Mouse (Mus musculus): ENCODE data around the gene Gdf1.
A peak's percentile ranks its signal among the peaks of the same experiment; 100 is the strongest.

Gene Gdf1

DNA sequence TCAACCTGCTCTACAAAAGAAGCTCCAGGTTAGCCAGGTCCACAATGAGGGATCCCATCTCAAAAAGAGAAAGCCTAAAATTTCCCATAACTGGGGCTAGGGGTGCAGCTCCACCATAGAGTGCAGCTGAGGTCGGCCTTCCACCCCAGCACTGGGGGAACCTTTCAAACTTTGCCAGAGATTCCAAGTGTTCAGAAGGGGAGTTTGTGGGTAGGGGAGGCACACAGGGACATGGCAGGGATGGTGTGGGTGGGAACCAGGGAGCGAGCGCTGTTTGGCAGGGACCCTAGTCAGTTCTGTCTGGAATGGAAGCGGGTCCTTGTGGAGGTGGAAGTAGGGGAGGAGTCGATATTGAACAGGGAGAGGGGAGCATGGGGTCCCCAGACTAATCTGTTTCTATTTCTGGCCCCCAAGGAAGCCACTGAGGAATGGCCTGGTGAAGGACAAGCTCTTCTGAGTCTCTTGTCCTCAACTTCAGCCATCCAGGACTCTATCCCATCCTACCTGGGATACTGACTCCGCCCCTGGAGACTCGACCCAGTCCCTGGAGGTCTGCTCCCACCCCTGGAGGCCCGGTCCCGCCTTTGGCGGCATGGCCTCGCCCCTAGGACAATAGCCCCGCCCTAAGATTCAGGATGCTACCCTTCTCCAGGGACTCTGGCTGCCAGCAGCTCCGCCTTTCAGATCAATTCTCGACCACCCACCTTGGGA is at the start of gene Gdf1:
Gene Gdf1 (plus strand): TSS at position 694 of the 711 bp plus-strand sequence.
- DNase-seq (ENCODE audit: low spot score in 2 of 2), result no peak

GRCm38 (mm10) chr8:70281001-70281400 is 48.6 kb upstream of the Gdf1 start:
- DNase-seq (ENCODE audit: low spot score in 2 of 2), result no peak

DNA sequence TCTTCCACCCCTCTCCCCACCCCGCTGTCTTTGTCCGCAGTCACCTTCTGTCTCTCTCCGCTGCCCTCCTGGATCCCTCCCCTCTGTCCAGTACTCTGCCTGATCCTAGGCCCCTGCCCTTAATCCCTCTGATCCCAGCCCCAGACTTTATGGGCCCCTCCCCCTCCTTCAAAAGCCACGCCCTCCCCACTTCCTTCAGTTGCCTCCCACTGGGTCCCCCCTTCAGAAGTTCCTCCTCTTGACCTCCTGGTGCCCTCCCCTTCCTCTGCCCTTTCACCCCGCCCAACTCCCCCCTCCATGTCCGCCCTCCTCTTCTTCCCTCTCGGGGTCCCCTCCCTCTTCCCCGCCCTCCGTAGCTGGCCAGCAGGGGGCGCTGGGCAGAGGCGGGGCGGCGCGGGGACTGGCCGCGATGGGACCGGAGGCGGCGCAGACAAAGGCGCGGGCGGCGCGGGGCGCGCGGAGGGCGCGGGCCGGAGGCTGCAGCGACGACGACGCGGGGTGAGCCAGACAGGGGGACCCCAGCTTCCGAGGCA is 46.9 kb upstream of the Gdf1 start, which contains the start of gene Homer3:
Gene Homer3 (plus strand): TSS at position 225 of the 533 bp plus-strand sequence.
- DNase-seq (ENCODE audit: low spot score in 2 of 2), result peak; percentile 75 to 85

- DNase-seq (ENCODE audit: low spot score in 2 of 2), result peak in 1 of 2 experiments; percentile 36
Measured at GRCm38 (mm10) chr8:70283136-70284077, 46.2 kb upstream of the Gdf1 start.

- no peak for DNase-seq (ENCODE audit: low spot score in 2 of 2)
Measured at GRCm38 (mm10) chr8:70284421-70284820, 45.2 kb upstream of the Gdf1 start.

DNA sequence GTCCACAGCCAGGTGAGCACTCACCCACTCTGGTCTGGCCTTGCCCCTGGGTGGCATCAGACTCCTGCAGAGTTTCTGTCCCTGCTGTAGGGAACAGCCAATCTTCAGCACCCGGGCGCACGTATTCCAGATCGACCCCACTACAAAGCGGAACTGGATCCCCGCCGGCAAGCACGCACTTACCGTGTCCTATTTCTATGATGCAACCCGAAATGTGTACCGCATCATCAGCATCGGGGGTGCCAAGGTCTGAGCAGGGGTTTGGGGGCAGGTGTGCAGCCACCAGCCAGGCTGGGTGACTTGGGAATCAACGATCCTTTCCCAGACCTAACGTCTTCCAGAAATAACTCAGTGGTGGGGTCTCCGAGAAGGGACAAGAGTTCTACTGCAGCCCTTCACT is 44.3 kb upstream of the Gdf1 start:
- DNase-seq (ENCODE audit: low spot score in 2 of 2), result no peak

DNA sequence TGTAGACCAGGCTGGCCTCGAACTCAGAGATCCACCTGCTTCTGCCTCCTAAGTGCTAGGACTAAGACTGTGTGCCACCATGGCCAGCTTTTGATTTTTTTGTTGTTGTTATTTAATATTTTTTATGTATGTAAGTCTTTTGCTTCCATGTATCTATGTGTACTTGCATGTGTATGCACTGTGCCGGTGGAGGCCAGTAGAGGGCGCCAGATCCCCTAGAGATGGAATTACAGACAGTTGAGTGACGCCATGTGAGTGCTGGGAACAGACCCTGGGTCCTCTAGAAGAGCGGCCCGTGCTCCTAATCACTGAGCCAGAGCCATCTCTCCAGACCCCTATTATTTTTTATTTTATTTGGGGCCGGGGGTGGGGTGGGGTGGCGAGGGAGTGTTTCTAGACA is 42.9 kb upstream of the Gdf1 start:
- no peak for DNase-seq (ENCODE audit: low spot score in 2 of 2)

DNA sequence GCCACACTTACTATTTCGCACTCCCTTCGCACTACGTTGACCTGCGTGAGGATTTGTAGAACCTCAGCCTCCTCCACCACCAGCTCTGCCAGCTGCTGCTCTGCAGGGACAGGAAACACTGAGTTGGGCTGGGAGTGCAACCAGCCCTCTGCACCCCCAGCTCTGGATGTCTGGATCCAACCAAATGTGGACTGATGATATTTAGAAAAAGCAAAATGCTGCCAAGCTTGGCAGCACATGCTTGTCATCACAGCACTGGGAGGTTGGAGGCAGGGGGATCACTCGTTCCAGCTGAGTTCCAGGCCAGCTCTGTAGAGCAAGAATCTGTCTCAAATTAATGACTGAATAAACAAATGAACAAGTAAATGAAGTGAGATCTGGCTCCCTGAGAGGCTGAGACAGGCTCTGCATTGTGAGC is 35.6 kb upstream of the Gdf1 start:
- DNase-seq (ENCODE audit: low spot score in 2 of 2), result no peak

DNA sequence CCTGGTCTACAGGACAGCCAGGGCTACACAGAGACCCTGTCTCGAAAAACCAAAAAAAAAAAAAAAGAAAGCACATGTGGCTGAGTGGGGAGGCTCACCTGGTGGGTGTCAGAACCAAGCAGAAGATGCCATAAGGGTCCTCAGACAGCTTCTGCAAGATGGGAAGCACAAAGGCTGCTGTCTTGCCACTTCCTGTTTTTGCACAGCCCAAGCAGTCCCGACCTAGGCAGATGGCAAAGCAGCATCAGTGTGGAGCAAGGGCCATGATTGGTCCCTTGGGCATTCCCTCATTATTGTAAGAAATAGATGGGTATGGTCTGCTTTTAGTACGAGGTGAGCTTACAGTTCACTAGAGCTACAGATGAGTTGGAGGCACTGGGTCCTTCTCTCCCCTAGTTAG is 28.7 kb upstream of the Gdf1 start:
- DNase-seq (ENCODE audit: low spot score in 2 of 2), result no peak

GRCm38 (mm10) chr8:70302358-70302890 is 27.2 kb upstream of the Gdf1 start, which contains the start of the genes Ddx49 and Cope:
Gene Ddx49, minus strand, starts transcription at chr8:70302489.
Gene Cope, plus strand, starts transcription at chr8:70302518.
- DNase-seq (ENCODE audit: low spot score in 2 of 2), result peak; percentile 83 to 91

- DNase-seq (ENCODE audit: low spot score in 2 of 2), result no peak
Measured at GRCm38 (mm10) chr8:70302901-70303300, 26.7 kb upstream of the Gdf1 start.

- DNase-seq (ENCODE audit: low spot score in 2 of 2), result peak in 1 of 2 experiments; percentile 53
Measured at GRCm38 (mm10) chr8:70309311-70309710, 20.3 kb upstream of the Gdf1 start.

- peak in 1 of 2 experiments; percentile 47 for DNase-seq (ENCODE audit: low spot score in 2 of 2)
Measured at GRCm38 (mm10) chr8:70313399-70313798, 16.2 kb upstream of the Gdf1 start.

DNA sequence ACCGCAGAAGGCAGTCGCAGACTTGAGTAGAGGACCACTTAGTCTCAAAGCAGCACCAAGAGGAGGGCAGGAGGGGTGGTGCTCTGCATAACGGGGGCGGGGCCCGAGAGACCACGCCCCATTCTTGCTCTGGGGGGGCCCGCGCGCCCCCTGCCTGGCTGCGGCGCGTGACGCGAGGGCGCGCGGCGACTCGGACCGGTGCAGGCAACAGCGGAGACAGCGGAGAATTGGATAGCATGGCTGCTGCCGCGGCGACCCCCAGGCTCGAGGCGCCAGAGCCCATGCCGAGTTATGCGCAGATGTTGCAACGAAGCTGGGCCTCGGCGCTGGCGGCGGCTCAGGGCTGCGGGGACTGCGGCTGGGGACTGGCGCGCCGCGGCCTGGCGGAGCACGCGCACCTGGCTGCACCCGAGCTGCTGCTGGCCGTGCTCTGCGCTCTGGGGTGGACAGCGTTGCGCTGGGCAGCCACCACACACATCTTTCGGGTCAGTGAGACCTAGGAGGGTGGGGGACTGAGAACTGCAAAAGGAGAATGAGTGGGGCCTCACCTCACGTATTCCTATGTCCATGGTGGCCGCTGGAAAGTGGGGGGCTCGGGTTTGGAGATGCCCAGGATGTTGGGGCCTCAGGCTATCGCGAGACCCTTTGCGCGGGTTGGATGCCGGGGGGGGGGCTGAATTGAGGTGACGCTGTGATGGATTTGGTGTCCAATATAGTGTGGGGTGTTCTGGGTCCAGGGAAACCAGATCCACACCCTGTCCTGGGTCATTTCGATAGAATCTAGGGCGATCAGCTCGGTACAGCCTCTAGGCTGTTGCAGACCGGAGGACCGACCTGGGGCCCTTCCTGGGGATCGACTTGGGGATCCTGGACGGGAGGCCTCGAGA is 13.8 kb upstream of the Gdf1 start, which contains the start of gene Cers1:
Gene Cers1 (plus strand): TSS at position 152 of the 887 bp plus-strand sequence.
- peak in 1 of 2 experiments; percentile 75 for DNase-seq (ENCODE audit: low spot score in 2 of 2)

DNA sequence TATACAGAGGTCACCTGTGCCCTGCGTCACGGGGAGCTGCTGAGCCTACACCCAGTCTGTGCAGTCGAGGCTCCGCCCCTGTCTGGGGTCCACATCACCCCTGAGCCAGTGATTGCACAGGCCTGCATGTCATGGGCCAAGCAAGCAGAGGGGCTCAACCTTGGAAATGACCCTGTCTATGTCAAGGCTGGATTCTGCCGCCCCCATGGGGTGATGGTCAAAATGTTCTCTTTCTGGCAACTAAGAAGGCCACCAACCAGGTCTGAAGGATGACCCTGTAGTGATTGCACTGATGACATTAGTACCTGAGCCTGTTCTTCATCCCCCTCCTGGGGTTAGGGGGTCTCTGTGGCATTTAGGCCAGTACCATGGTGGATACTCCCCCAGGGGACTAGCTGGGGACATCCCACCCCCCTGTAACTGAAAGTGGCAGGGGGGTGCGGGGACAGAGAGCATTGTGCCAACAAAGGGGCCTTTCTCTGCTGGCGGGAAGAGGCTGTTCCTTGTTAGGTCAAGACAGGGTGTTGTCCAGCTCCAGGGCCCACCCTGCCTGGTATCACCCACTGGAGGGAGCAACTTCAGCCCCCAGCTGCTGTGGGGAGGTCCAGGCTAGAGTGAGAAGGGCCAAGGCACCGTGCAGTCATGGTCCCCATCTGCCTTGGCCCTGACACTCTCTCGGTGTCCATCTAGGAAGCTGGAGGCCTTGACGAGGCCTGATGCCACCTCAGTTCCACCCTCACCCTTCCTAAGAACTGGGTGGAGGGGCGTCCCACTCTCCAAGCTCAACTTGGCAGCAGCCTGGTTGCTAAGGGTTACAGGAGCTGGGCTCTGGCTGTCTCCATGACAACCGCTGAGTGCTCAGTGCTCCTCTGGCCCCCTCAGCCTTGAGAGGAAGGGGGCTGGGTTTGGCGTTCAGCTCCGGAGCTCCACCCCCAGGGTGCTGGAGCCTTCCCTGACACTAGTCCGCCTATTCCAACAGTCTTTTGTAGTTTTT is 12.8 kb upstream of the Gdf1 start:
- peak in 1 of 2 experiments; percentile 77 for DNase-seq (ENCODE audit: low spot score in 2 of 2)

- no peak for DNase-seq (ENCODE audit: low spot score in 2 of 2)
Measured at GRCm38 (mm10) chr8:70317872-70318271, 11.7 kb upstream of the Gdf1 start.

DNA sequence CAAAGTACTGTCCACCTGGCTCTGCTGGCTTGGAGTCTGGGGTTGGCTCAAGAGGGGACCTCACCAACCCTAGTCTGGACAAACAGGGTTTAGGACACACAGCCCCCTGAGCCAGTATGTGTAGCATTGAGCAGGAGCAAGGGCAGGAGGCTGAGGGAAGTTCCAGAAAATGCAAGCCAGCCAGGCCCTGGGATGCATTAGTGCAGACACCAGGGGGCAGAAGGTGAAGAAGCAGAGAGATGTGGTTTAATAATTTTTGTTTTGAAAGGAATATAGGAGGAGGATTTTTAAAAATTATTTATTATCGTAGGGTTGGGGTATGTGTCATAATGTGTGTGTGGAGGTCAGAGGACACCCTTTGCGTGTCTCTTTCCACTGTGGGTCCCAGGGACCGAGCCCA is 5.9 kb upstream of the Gdf1 start:
- no peak for DNase-seq (ENCODE audit: low spot score in 2 of 2)

- DNase-seq (ENCODE audit: low spot score in 2 of 2), result no peak
Measured at GRCm38 (mm10) chr8:70327512-70327911, 2.1 kb upstream of the Gdf1 start.
